Mouse (Mus musculus): ENCODE results near the gene Prkce.

Gene Prkce

GRCm38 (mm10) chr17:86225488-86226186, 58.1 kb downstream of the Prkce start:
- no peak for DNase-seq (ENCODE audit: low spot score)

- DNase-seq (ENCODE audit: low spot score) = no peak
Observed at GRCm38 (mm10) chr17:86226198-86226597, 58.6 kb downstream of the Prkce start.

GRCm38 (mm10) chr17:86226635-86227034, 59.0 kb downstream of the Prkce start:
- DNase-seq (ENCODE audit: low spot score) = no peak

- no peak for DNase-seq (ENCODE audit: low spot score)
Observed at GRCm38 (mm10) chr17:86227389-86227788, 59.8 kb downstream of the Prkce start.

GRCm38 (mm10) chr17:86228850-86229249, 61.3 kb downstream of the Prkce start:
- DNase-seq (ENCODE audit: low spot score) = no peak

GRCm38 (mm10) chr17:86230141-86230633, 62.6 kb downstream of the Prkce start:
- no peak for DNase-seq (ENCODE audit: low spot score)

GRCm38 (mm10) chr17:86231741-86232179, 64.2 kb downstream of the Prkce start:
- DNase-seq (ENCODE audit: low spot score) = no peak

GRCm38 (mm10) chr17:86232248-86232647, 64.7 kb downstream of the Prkce start:
- DNase-seq (ENCODE audit: low spot score) = no peak

GRCm38 (mm10) chr17:86234587-86235150, 67.1 kb downstream of the Prkce start:
- DNase-seq (ENCODE audit: low spot score) = no peak

GRCm38 (mm10) chr17:86236026-86236712, 68.6 kb downstream of the Prkce start:
- DNase-seq (ENCODE audit: low spot score) = no peak

GRCm38 (mm10) chr17:86236861-86237763, 69.5 kb downstream of the Prkce start:
- DNase-seq (ENCODE audit: low spot score) = no peak

GRCm38 (mm10) chr17:86242291-86242690, 74.7 kb downstream of the Prkce start:
- no peak for DNase-seq (ENCODE audit: low spot score)

- DNase-seq (ENCODE audit: low spot score) = no peak
Observed at GRCm38 (mm10) chr17:86243109-86243527, 75.5 kb downstream of the Prkce start.

GRCm38 (mm10) chr17:86244397-86244796, 76.8 kb downstream of the Prkce start:
- no peak for DNase-seq (ENCODE audit: low spot score)

GRCm38 (mm10) chr17:86248832-86249231, 81.2 kb downstream of the Prkce start:
- no peak for DNase-seq (ENCODE audit: low spot score)

GRCm38 (mm10) chr17:86249499-86250405, 82.2 kb downstream of the Prkce start:
- no peak for DNase-seq (ENCODE audit: low spot score)

- no peak for DNase-seq (ENCODE audit: low spot score)
Observed at GRCm38 (mm10) chr17:86250406-86250905, 82.9 kb downstream of the Prkce start.

GRCm38 (mm10) chr17:86253884-86254283, 86.3 kb downstream of the Prkce start:
- DNase-seq (ENCODE audit: low spot score) = no peak

- DNase-seq (ENCODE audit: low spot score) = no peak
Observed at GRCm38 (mm10) chr17:86254285-86254684, 86.7 kb downstream of the Prkce start.

- no peak for DNase-seq (ENCODE audit: low spot score)
Observed at GRCm38 (mm10) chr17:86254978-86255377, 87.4 kb downstream of the Prkce start.

GRCm38 (mm10) chr17:86256730-86257131, 89.1 kb downstream of the Prkce start:
- DNase-seq (ENCODE audit: low spot score) = no peak

Measured in urinary bladder, postnatal 25 days (tissue).